Mouse (Mus musculus) forebrain, embryonic 10.5 days (tissue): Measurements from ENCODE around the gene Arhgap17. TPM values are rescaled to one million over a fixed set of nuclear protein-coding genes. Genes with fewer than 3 reads are reported as not detected.

ENCODE experiments used
- DNase-seq: peaks from one replicate; pipeline ENCODE4 v3.0.0-alpha.2; 2017; ENCODE audit warnings: low spot score; ENCODE audit errors: extremely low spot score
- H3K27ac ChIP-seq: fragments of 300-500 bp; sonication (generic); 2 replicates; pipeline ENCODE4 v1.5.1; 2016; ENCODE audit warnings: mild to moderate bottlenecking
- H3K27me3 ChIP-seq: fragments of 300-500 bp; sonication (generic); 2 replicates; pipeline ENCODE4 v1.6.1; 2016; ENCODE audit warnings: mild to moderate bottlenecking; ENCODE audit not compliant: poor library complexity, severe bottlenecking
- H3K36me3 ChIP-seq: fragments of 300-500 bp; sonication (generic); replicated peaks from 2 replicates; pipeline ENCODE4 v1.6.1; 2016; ENCODE audit warnings: mild to moderate bottlenecking, moderate library complexity
- H3K4me1 ChIP-seq: fragments of 300-500 bp; sonication (generic); 2 replicates; pipeline ENCODE4 v1.6.1; 2016
- H3K4me3 ChIP-seq: fragments of 300-500 bp; sonication (generic); 2 replicates; pipeline ENCODE4 v1.5.1; 2016; ENCODE audit warnings: mild to moderate bottlenecking, moderate library complexity
- H3K9me3 ChIP-seq: fragments of 300-500 bp; sonication (generic); 2 replicates; pipeline ENCODE4 v1.6.1; 2016; ENCODE audit warnings: mild to moderate bottlenecking, moderate library complexity
- WGBS: fragments of 180-500 bp; shearing (Covaris S2); methylation state at CpG from one replicate; pipeline ENCODE4 v1.1.7; 2016; 5-methylcytosine and 5-hydroxymethylcytosine counted together
- polyA plus RNA-seq: library from polyadenylated mRNA; unstranded; fragments of >200 nt; fragmentation: Nextera tagmentation; extraction: Ambion mirVana; gene quantifications from 2 replicates; pipeline ENCODE4 v1.2.1, GENCODE M21; 2016

The Arhgap17 gene
- polyA plus RNA-seq, 1 experiment from 2014 or later: 27.7 TPM

DNA sequence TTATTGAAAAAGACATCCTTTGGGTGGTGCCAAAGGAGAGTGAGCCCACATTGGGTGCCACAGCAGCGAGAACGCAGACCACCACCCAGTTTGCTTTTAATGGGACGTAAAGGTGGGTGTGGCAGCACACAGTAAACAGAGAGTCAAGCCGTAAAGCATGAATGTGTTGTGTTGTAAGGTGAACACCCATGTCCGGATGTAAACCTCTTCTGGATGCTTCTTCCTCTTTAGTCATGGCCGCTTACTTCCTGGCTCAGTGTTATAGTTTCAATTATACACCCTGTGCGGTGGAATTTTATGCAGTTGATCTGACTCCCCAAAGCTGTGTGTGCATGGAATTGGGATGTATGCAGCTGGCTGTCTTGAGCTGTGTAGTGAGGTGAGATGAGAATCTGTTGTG lies 127.5 kb downstream of the Arhgap17 start:
- Histone ChIP-seq H3K9me3 (no peaks in the 10 kb centered on the region), H3K27ac (no peak overlapping the region), H3K4me1 (0 out of 2 replicates have a peak, but pooled peaks cover 4% of the 10 kb centered on the region), H3K4me3 (no peak overlapping the region), H3K27me3 (no peaks in the 10 kb centered on the region), H3K36me3 (no peaks in the 10 kb centered on the region)
- no peak for DNase-seq
- 92% methylated on average over 7 of the region's 7 CpGs for WGBS

DNA sequence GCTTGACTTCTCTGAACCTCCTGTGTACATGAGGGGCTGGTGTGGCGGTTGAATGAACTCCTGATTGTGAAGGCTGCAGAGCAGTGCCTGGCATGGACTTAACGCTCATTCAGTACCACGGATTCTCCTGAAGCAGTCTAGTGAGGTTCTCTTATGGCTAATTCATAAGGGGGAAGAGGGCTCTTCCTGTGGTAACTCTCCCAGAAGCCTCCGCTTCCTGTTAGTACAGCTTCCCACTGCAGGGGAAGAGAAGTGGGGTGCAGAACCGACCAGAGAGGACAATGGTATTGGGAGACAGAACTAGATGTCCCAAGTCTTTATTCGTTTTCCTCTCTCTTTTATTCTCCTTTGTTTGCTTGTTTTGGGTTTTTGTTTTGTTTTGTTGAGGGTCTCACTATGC lies 129.7 kb downstream of the Arhgap17 start:
- H3K9me3 ChIP-seq: no peaks in the 10 kb centered on the region
- H3K36me3 ChIP-seq: no peaks in the 10 kb centered on the region
- H3K27ac ChIP-seq: no peak overlapping the region
- 77% methylated on average over 6 of the region's 6 CpGs for WGBS
- no peaks in the 10 kb centered on the region for H3K27me3 ChIP-seq
- no peak overlapping the region for H3K4me3 ChIP-seq
- DNase-seq: no peak
- 0 out of 2 replicates have a peak, but pooled peaks cover 4% of the 10 kb centered on the region for H3K4me1 ChIP-seq

DNA sequence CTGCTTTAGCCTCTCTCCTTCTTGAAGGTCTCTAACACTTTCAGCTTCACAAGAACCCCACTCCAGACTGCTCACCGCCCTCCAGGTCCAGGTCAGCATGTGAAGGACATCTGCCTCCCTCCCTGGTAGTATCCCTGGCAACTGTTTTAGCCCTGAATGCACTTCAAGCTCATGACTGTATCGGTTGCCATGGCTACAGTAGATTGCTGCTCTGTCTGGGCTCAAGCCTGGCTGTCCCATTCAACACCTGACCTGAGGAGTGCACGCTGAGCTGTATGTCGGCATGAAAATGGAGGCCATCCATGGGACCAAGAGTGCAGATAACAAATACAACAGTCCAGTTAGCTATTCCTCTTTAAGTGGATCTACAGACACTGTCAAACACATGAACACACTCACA lies 131.1 kb downstream of the Arhgap17 start:
- Histone ChIP-seq H3K27ac (no peak overlapping the region), H3K9me3 (no peaks in the 10 kb centered on the region), H3K4me3 (no peak overlapping the region), H3K36me3 (no peaks in the 10 kb centered on the region), H3K4me1 (0 out of 2 replicates have a peak, but pooled peaks cover 4% of the 10 kb centered on the region), H3K27me3 (no peaks in the 10 kb centered on the region)
- DNase-seq: no peak
- 81% methylated on average over 4 of the region's 4 CpGs for WGBS

DNA sequence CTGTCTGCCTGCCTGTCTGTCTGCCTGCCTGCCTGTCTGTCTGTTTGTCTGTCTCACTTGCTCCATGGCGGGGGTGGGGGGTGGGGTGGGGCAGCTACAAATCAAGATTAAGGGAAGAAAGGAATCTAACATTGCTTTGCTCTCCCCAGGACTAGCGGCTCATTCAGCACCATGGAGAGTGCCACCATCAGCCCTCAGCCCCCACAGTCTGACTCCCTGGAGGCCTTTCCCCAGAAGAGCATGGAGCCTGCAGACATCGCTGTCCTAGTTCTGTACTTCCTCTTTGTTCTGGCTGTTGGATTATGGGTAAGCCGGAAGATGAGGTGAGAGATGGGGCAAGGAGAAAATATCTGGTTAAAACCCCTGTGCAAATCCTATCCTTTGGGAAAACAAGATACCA lies 134.3 kb downstream of the Arhgap17 start:
- H3K9me3 ChIP-seq: no peaks in the 10 kb centered on the region
- H3K4me1 ChIP-seq: 0 out of 2 replicates have a peak, but pooled peaks cover 4% of the 10 kb centered on the region
- no peak overlapping the region for H3K4me3 ChIP-seq
- H3K27ac ChIP-seq: no peak overlapping the region
- peak; percentile 31 for DNase-seq
- H3K36me3 ChIP-seq: no peaks in the 10 kb centered on the region
- WGBS: 26% methylated on average over 4 of the region's 4 CpGs
- H3K27me3 ChIP-seq: no peaks in the 10 kb centered on the region

Other genes with a start within 250 kb of the Arhgap17 start
- 51.7 and 52.8 TPM in 2 replicates for gene Tnrc6a, start 246.0 kb downstream of the Arhgap17 start, polyA plus RNA-seq
- not detected in 2 replicates for gene Slc5a11, start 155.1 kb downstream of the Arhgap17 start, polyA plus RNA-seq
- gene Lcmt1, start 131 bp downstream of the Arhgap17 start, polyA plus RNA-seq: 52.0 and 54.6 TPM in 2 replicates
- gene Aqp8, start 92.4 kb upstream of the Arhgap17 start, polyA plus RNA-seq: 0.32 and 0.78 TPM in 2 replicates
- gene Zkscan2, start 130.5 kb upstream of the Arhgap17 start, polyA plus RNA-seq: 4.6 and 5.0 TPM in 2 replicates